ENCODE assay signal across 9 mouse cellular contexts in genomic region chr1:95664321-95664825, GRCm38 (mm10). TPM values are rescaled to one million over a fixed set of nuclear protein-coding genes. Genes with fewer than 3 reads are reported as not detected.
DNase-seq lines count a peak whose midpoint lies in the region; ATAC-seq and TF ChIP-seq lines count a peak whose summit lies in the region.
"Had no signal": no experiment of that assay in that cellular context is flagged by ENCODE, and none has a peak within 500 bp of the region (broad histone marks: within the 10 kb centered on the region; RNA-seq: fewer than 3 reads in every experiment).

No protein-coding gene starts in this region.

- H3K4me1 ChIP-seq in lung, adult 2 months (ENCODE audit: control insufficient read depth, insufficient read depth, low read length), result peaks cover 10% of the 10 kb centered on the region
- H3K4me1 ChIP-seq in hindbrain, embryonic 10.5 days (replicated peaks), result peaks cover 26% of the 10 kb centered on the region

- no peaks in the 10 kb centered on the region for H3K9me3 ChIP-seq in hindbrain, embryonic 10.5 days

- no peaks in the 10 kb centered on the region for H3K36me3 ChIP-seq in hindbrain, embryonic 10.5 days

- H3K4me3 ChIP-seq in lung, adult 2 months (replicated peaks; ENCODE audit: extremely low read depth, low read depth, low read length), result no peak overlapping the region
- peak overlapping the region; percentile 68 for H3K4me3 ChIP-seq in hindbrain, embryonic 10.5 days

- WGBS in lung, adult 2 months, result 12% methylated on average over 4 of the region's 4 CpGs
- 26% methylated on average over 4 of the region's 4 CpGs for WGBS in hindbrain, embryonic 10.5 days

- ATAC-seq in megakaryocyte progenitor cell, adult 5-6 weeks (replicated peaks; ENCODE audit: poor library complexity), result peak; percentile 5

- no peak for TF ChIP-seq POLR2A in lung, adult 2 months (IDR thresholded peaks at IDR 0.05; ENCODE audit: borderline replicate concordance, extremely low read depth, low read depth, low read length)

- no peak for DNase-seq in lung, adult 2 months
- DNase-seq in lung, postnatal 25 days (ENCODE audit: low spot score), result no peak
- DNase-seq in embryo, embryonic 10 days (ENCODE audit: low spot score), result peak; percentile 14
- DNase-seq in hindbrain, embryonic 10.5 days (ENCODE audit: low spot score), result peak; percentile 9
- DNase-seq in thymus, postnatal 0 days (ENCODE audit: low spot score), result peak; percentile 39
- no peak for DNase-seq in gastrocnemius, postnatal 10 days
- no peak for DNase-seq in cerebellum, adult 9-10 months

- H3K27ac ChIP-seq in hindbrain, embryonic 10.5 days, result peak overlapping the region; percentile 86
- H3K27ac ChIP-seq: liver, embryonic 14.5 days had no signal

- 0 out of 2 replicates have a peak, but pooled peaks cover 3% of the 10 kb centered on the region for H3K27me3 ChIP-seq in hindbrain, embryonic 10.5 days (ENCODE audit: insufficient read depth, poor library complexity, severe bottlenecking)

- peak; percentile 31; the same call in 1 of the 2 replicates for TF ChIP-seq CTCF in lung, adult 2 months (IDR thresholded peaks at IDR 0.05; ENCODE audit: insufficient read depth, low read length)

RNA-seq across cellular contexts. Expression of gene St8sia4, which starts 3.0 kb away (rescaled TPM):
- polyA plus RNA-seq in lung, adult 2 months (2012; rRNA removed), result 3.0 and 4.8 TPM in 2 replicates
- 9.8 and 11.9 TPM in 2 replicates for polyA plus RNA-seq in hindbrain, embryonic 10.5 days (2016; fragmentation: Nextera tagmentation; extraction: Ambion mirVana)
- 92.3 and 95.9 TPM in 2 replicates for total RNA-seq in megakaryocyte progenitor cell, adult 5-6 weeks (2015)
- 94.2 and 102 TPM in 2 replicates for total RNA-seq in megakaryocyte progenitor cell, adult 5-6 weeks (2017)
- 12.2 and 13.0 TPM in 2 replicates for polyA plus RNA-seq in thymus, postnatal 0 days (2015; fragmentation: Nextera tagmentation; extraction: Ambion mirVana)
- total RNA-seq in gastrocnemius, postnatal 10 days (2021), result 1 to 10 TPM; 5.8 to 7.5 TPM

Comparison
In these comparisons a context has a peak if more than half of its experiments do, and no peak if none do; other contexts are left out.
1. DNase-seq: peak in embryo, embryonic 10 days (single experiment), hindbrain, embryonic 10.5 days (single experiment) and thymus, postnatal 0 days (single experiment); none in lung, adult 2 months (single experiment), lung, postnatal 25 days (single experiment), gastrocnemius, postnatal 10 days (single experiment) and cerebellum, adult 9-10 months (single experiment).